Mouse (Mus musculus) left cerebral cortex, postnatal 14 days (tissue): Measurements from ENCODE around the gene Exosc8. TPM values are rescaled to one million over a fixed set of nuclear protein-coding genes. Genes with fewer than 3 reads are reported as not detected.
A peak's percentile ranks its signal among the peaks of the same experiment; 100 is the strongest.
"Not testable (repeated sequence)": the region's sequence is repeated elsewhere in the genome, so short reads cannot be mapped to it uniquely, and the experiment has no call there.

Experiments used
- DNase-seq, 2 experiments: peaks; one replicate each; pipeline ENCODE4 v3.0.0; 2021 to 2022; ENCODE audit warnings: low spot score in 2 of 2, mixed read lengths in 1 of 2
- intact Hi-C: fragments of 180-260 bp; cut with DNase I; formaldehyde crosslinking; loops from one replicate; pipeline ENCODE4 v1.15.1; 2025
- long read RNA-seq, 2 experiments: library from polyadenylated mRNA; stranded (forward); transcript quantifications; one replicate each; pipeline ENCODE4 v2.0.0; 2021
- total RNA-seq, 2 experiments: library from RNA; stranded (reverse); gene quantifications; 2 replicates each; pipeline ENCODE4 v1.2.3; 2021

The Exosc8 gene
- 10 to 100 TPM; 24.4 to 33.0 TPM for total RNA-seq
- long read RNA-seq, experiment 1, transcript Exosc8-201 (11 exons, 1,300 nt): major isoform, 11 of 18 reads
- long read RNA-seq, experiment 1, partial matches to known transcripts: 3 of 18 reads
- long read RNA-seq, experiment 1, other reads (novel, unspliced or antisense): 3 of 18 reads
- long read RNA-seq, experiment 2, partial matches to known transcripts: 1 of 13 reads
- long read RNA-seq, experiment 2, other reads (novel, unspliced or antisense): 8 of 13 reads

DNA sequence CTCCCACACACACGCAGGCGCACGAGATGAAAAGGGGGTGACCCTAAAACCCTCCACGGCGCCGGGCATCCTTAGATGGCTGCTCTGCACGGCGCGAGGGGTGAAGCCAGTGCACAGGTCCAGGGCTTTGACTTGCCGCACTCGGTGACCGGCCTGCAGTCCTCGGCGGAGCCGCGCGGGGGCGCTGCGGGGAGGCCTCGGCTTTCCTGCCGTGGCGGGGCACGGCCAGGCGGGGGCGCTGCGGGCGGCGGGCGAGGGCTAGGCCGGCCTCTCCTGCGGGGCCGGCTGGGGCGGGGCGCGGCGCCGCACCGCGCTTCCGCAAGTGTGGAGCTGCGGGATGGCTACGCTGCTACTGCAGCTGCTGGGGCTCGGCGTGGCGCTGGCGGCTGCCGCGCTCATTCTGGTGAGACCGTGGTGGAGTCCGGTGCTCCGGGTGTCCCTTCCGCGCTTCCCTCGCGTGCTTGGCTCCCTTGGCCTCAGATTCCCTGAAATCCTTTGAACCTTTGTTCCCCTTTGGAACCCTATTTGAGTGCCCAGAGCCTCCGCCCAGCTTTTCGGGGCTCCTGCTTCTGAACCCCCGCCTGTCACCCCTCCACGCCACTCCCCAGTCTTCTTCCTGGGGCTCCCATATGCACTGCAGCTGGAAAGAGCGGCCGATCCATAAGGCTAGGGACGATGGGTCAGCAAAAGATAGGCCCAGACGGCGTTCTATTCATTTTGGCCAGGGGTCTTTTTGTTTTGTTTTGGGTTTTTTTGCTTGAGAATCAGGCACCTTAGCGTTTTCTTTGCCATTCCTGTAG, at the start of gene Exosc8, which contains the start of gene Alg5:
Exosc8 (minus strand) TSS at position 147 of the 800 bp plus-strand sequence.
Alg5 (plus strand) TSS at position 293 of the 800 bp plus-strand sequence.
- DNase-seq: peak; percentile 87 to 89
- intact Hi-C loops: loop anchor here (5.0 to 10.0 kb wide), 2 partner anchors 62 to 349 kb away; no protein-coding TSS in a partner anchor

GRCm38 (mm10) chr3:54775989-54776631, 40.9 kb upstream of the Exosc8 start:
- DNase-seq: no peak
- intact Hi-C loops: no loop called here

- no peak for DNase-seq
- intact Hi-C loops: no loop called here
Observed at GRCm38 (mm10) chr3:54773613-54774012, 38.4 kb upstream of the Exosc8 start.

DNA sequence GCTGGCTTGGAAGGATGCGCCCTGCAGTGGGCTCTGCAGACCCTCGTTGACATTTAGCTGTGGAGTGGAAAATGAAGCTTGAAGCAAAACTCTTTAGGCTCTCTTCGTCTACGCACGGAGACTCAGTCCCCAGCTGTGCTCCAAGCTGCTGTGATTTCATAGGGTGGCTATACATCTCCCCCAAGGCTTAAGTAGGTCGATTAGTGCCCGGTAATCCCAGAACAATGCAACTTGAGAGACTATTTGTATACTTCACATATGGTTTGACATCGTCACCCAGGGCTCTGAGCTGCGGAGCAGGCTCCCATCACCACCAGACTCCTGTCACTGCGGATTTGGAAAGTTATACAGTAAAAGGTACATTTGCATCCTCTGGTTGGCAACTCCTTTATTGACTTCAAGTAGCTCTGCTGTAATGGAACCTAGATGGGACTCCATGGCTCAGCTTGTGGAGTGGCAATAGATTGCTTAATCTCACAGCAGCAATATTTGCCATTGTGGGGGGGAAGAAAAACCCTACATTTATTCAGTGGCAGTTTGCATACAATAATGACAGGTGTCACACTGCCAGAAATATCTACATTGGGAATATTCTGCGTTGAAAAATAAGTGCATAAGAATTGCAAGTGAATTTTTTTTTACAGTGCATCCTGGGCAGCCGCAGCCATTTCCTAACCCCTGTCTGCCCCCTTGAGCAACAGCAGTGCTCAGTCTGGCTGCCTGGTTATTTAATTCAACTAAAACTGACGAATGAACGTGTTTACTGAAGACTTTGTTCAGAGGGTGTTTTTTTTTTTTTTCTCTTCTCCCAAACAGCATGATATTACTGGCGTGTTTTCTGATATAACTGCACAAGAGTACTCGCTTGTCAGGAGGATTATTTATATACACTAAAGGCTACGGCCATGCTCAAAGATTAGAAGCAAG, 34.4 kb upstream of the Exosc8 start:
- DNase-seq: no peak
- intact Hi-C loops: no loop called here

DNA sequence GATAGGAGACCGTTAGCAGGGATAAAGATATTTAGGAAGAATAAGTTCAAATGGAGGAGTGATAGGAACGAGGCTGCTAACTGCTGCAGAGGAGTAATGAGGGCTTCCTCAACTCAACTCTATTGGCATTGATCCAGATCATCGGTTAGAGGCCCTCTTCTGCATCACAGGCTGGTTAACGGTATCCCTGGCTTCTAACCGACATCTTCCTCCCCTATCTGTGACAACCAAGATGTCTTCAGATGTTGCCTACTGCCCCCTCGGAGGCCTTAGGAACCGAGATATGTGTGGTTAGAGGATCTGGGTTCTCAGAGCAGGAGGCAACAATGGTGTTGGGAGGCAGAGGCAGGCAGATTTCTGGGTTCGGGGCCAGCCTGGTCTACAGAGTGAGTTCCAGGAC, 33.4 kb upstream of the Exosc8 start:
- DNase-seq: no peak
- intact Hi-C loops: no loop called here

GRCm38 (mm10) chr3:54766811-54767210, 31.6 kb upstream of the Exosc8 start:
- intact Hi-C loops: no loop called here
- no peak for DNase-seq

DNA sequence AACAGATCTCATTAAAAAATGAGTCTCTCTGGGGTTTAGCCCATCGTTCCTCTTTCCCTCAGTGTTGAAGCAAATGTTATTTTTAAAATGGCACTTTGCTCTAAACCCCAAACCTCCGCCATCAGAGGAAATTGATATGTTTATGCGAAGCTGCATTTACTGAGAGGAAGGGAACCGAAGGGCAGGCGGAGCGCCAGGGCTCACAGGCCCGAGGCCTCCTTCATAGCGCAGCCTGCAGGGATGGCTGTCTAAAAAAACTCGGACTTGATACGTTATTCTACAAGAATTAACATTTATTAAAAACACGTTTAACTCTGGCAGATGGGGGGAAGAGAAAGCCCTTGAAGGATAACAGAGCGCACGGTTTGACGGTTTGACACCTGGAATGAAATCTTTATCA, 30.8 kb upstream of the Exosc8 start:
- intact Hi-C loops: no loop called here
- DNase-seq: no peak

DNA sequence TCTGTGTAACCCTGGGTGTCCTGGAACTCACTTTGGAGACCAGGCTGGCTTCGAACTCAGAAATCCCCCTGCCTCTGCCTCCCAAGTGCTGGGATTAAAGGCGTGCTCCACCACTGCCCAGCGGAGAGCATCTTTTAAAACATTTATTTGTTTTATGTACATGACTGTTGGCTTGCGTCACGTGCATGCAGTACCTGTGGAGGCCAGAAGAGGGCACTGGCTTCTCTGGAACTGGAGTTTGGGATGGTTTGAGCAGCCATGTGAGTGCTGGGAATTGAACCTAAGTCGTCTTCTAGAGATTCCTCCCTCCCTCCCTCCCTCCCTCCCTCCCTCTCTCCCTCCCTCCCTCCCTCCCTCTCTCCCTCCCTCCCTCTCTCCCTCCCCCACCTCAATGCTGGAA, 30.3 kb upstream of the Exosc8 start:
- intact Hi-C loops, DNase-seq: not testable (repeated sequence)

DNA sequence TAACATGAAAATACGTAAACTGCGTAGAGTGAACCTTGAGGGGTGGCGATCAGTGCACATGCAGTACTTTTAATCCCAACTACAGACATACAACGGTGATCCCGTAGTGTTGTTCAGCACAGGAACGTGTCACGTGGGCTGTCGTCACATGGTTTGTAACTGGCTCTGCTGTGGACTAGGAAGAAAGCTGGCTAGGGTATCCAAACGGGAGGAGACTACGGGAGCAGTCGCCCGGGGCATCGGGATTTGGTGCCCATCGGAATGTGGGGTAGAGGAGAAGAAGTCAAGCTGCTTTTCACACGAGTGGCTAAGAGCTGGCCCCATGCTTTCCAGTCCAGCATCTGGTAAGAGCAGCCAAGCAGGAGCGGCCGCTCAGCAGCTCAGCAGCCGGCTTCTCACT, 29.2 kb upstream of the Exosc8 start:
- peak; percentile 38 to 45 for DNase-seq
- intact Hi-C loops: no loop called here

- intact Hi-C loops: no loop called here
- DNase-seq: no peak
Observed at GRCm38 (mm10) chr3:54761258-54761657, 26.1 kb upstream of the Exosc8 start.

DNA sequence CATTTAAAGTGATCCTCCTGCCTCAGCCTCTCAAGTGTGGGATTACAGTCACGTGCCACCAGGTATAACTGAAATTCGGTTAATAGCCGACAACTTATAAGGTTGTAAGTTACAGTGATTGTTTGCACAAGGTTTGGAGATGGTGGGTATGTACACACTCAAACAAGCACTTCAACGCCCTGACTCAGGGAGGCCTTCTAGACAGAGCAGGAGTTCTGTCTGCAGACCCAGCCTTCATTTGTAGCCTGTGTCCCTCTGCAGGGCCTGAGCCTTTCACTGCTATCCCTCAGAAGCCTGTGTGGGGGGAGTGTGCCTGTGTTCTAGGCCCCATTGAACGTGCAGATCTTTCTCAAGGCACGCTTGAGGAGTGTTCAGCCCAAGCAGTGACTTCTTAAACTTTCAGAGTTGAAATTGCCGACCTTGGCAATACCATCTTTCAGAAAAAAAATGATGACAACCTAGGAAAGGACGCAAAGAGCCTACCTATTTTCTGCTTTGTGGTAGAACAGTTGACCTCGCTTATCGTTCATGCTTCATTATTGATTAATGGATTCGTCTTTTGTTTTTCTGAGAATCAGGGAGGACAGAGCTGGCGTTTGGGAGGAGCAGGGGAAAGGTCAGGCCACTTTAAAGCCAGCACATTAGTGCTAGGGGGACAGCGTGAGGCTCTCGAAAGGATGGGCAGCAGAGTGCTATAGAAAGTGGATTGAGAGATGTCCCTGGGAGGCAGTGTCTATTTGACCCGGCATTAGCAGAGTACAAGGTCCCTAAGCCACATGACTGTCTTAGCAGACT, 25.3 kb upstream of the Exosc8 start:
- no peak for DNase-seq
- intact Hi-C loops: no loop called here

DNA sequence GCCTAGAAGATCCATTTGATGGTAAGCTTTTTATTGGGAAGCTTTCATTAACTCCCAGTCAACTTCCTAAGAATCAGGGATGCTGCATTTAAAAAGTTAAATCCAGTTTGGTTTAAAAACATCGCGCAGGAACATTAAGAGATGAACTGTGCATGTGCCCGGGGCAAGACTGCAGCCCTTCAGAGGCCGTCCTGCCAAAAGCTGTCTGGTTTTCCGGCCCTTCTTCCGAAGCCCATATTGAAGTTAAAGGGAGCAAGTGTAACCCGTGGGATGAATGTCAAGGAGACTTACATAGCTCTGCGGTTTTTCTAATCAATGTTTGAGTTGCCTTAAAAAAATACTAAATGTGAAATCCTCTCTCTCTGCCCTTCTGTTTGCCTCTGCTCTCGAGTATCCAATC, 24.0 kb upstream of the Exosc8 start:
- intact Hi-C loops: no loop called here
- no peak for DNase-seq

GRCm38 (mm10) chr3:54757446-54757845, 22.3 kb upstream of the Exosc8 start:
- intact Hi-C loops: no loop called here
- no peak for DNase-seq

DNA sequence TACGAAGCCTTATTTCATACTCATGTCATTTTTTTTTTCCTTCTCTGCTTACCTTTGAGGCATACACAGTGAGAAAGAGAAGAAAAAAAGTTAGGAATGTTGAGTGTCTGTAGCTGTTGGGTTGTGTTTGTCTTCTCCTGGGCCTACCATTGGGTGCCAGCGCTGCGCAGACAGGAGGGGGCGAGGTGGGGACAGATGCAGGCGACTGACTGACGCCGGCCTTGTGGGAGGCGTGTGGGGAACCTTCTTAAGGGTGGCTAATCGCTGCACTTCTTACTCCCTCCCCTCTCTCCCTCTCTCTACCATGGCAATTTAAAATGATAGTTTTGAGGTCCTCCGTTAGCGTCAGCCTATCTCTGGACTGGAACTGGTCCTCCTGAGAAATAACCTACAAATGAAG, 20.9 kb upstream of the Exosc8 start:
- intact Hi-C loops: no loop called here
- DNase-seq: peak; percentile 38 to 48

- intact Hi-C loops: no loop called here
Observed at GRCm38 (mm10) chr3:54755145-54756041, 20.2 kb upstream of the Exosc8 start, which contains the start of gene Smad9. TSS of gene Smad9 (plus strand) at chr3:54755582.

DNA sequence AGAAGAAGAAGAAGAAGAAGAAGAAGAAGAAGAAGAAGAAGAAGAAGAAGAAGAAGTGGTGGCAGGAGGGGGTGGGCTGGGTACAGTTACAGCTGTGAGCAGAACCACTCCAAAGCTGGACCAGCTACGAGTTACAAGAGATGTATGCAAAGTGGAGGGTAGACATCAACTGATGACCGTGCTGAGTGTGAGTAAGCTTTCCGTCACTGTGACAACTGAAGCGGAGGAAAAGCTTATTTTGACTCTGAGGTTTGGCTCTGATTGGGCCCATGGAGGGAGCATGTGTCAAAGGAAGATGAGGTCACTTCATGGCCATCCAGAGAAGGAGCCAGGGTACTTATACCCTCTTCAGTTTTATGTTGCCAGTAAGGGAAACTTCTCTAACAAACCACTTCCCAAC, 18.2 kb upstream of the Exosc8 start:
- no peak for DNase-seq
- intact Hi-C loops: no loop called here

More at GRCm38 (mm10) chr3:54755145-54756041, 20.2 kb upstream of the Exosc8 start, which contains the start of gene Smad9:
- peak; percentile 64 to 69 for DNase-seq

DNA sequence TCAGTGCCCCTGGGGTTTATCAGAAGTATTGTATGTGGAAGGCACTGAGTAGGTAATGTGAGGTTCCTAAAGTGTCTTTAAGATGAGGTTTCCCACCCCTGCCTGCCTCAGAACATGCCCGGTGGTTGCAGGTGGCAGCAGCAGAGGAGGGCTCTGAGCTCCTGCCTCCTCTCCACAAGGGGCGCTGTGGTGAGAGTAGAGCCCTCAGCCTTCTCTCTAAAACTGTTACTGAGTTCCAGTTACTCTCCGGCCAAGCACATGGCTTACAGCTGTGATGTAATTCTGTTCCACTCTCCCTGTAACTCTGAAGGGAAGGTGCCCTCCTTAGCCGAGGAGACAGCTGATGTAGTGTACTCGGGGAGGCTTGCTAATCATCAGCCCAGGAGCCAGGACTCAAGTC, 10.6 kb upstream of the Exosc8 start:
- DNase-seq: peak; percentile 17 to 43
- intact Hi-C loops: no loop called here
